Mouse (Mus musculus): ENCODE measurements around the gene 3110082J24Rik.

Gene 3110082J24Rik

GRCm38 (mm10) chr5:30105668-30106300 lies at the start of gene 3110082J24Rik:
TSS of gene 3110082J24Rik (minus strand) at chr5:30106086.
- no peak for DNase-seq

DNA sequence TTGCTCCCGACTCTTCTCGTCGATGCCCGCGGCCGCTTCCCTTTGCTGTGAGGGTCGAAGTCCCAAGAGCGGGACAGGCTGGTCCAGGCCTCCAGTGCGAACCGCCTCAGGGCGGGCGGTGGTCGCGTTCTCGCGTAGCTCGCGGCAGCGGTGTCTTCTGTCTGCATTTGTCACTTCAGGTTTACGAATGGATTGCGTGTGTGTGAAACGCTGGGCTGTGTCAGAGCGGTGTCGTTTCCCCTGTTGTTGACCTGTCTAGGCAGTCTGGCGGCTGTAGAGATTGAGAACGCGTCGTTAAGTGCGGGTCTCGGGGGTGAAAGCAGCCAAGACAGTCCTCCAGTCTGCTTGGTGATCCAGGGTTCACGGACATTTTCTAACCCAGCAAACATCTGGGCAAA lies 49.5 kb upstream of the 3110082J24Rik start:
- no peak for DNase-seq

GRCm38 (mm10) chr5:30154474-30155394 lies 48.8 kb upstream of the 3110082J24Rik start, which contains the start of the genes Hadha and Hadhb:
TSS of gene Hadha (minus strand) at chr5:30155162.
TSS of gene Hadhb (plus strand) at chr5:30155248.
- DNase-seq: peak; percentile 96

- no peak for DNase-seq
Observed at GRCm38 (mm10) chr5:30154013-30154412, 48.1 kb upstream of the 3110082J24Rik start.

GRCm38 (mm10) chr5:30153222-30153621 lies 47.3 kb upstream of the 3110082J24Rik start:
- DNase-seq: no peak

DNA sequence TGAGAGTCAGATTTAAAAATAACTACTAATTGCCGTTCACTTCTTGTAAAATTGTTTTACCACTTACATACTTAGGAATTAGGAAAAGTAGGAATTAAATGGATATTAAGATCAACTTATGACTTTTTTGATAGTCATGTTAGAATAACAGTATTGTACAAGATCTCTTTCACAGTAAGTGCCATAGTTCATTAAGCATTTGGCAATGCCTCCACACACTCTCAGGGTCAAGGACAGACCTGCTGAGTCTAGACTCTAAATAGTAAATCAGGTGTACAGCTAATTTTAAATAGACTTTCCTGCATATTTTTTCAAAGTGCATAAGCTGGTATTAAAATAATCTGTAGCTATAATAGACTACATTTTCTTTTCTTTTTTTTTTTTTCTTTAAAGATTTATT lies 46.5 kb upstream of the 3110082J24Rik start:
- DNase-seq: peak; percentile 63

DNA sequence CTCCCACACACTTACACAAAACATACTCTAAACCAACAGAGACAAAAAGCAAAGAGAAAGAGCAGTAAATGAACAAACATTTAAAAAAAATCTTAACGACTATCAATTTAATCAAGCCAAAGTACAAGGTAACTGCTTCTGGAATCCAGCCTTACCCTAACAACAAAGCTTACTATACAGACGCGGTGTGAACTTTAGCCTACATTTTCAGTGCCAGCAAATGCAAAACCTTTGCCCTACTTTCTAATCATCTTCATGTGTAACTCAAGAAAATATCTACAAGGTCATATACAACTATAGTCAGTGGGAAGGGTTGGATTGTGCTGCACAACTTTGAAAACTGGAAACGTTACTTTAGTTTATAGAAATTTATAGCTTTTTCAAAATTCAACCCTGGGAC lies 46.1 kb upstream of the 3110082J24Rik start:
- DNase-seq: peak; percentile 69

- no peak for DNase-seq
Observed at GRCm38 (mm10) chr5:30148133-30148920, 42.4 kb upstream of the 3110082J24Rik start.

DNA sequence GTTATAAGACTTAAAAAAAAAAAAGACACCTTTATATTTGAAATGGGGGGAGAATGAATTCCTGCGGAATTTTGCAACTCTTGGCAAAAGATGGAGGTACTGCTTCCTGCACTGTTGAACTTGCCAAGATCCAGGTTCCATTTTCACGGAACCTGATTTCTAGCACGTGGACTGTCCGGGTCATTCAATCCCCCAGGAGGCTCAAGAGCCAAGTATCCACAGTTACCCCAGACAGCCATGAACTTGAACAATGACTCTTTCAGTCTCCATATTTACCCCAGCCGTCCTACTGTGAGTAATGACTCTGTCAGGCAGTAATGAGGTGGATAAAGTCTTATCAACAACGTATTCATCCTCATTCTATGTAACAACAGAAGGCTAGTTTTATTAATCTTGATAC lies 40.6 kb upstream of the 3110082J24Rik start:
- no peak for DNase-seq

- DNase-seq: no peak
Observed at GRCm38 (mm10) chr5:30138193-30138592, 32.3 kb upstream of the 3110082J24Rik start.

- DNase-seq: no peak
Observed at GRCm38 (mm10) chr5:30137271-30137670, 31.4 kb upstream of the 3110082J24Rik start.

- DNase-seq: no peak
Observed at GRCm38 (mm10) chr5:30135711-30136231, 29.9 kb upstream of the 3110082J24Rik start.

GRCm38 (mm10) chr5:30132173-30132572 lies 26.3 kb upstream of the 3110082J24Rik start:
- no peak for DNase-seq

GRCm38 (mm10) chr5:30131246-30131645 lies 25.4 kb upstream of the 3110082J24Rik start:
- DNase-seq: no peak

- no peak for DNase-seq
Observed at GRCm38 (mm10) chr5:30128680-30129079, 22.8 kb upstream of the 3110082J24Rik start.

DNA sequence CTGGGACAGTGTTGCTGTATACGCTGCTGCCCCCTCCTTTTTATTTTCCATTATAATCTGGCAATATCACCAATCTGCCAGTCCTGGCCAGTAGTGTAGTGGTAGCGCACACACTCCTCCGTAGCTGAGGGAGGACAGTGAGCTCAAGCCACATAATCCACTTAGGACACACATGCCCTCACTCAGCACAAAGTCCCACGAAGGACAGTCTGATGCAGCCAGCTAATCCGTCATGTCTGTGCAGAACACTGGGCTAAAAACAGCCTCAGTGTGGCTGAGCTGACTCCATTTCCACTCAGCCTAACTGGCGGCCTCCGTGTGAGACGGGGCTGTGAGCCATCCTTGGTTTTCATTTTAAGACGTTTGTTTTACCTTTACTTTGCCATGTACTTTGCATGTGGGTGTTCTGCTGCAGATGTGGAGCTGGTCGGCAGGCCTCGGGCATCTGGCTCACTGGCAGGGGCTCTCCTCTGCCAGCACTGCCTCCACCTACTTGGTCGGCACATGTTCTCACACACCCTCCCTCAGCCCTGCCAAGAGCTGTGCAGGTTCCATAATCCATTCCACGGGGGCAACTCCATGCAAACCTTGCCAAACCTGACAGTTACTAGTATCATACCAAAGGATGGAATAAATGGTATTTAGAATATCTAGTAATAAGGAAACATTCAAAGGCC lies 22.2 kb upstream of the 3110082J24Rik start:
- DNase-seq: no peak

GRCm38 (mm10) chr5:30126756-30127155 lies 20.9 kb upstream of the 3110082J24Rik start:
- no peak for DNase-seq

GRCm38 (mm10) chr5:30125587-30125986 lies 19.7 kb upstream of the 3110082J24Rik start:
- DNase-seq: peak; percentile 36

- no peak for DNase-seq
Observed at GRCm38 (mm10) chr5:30122481-30122880, 16.6 kb upstream of the 3110082J24Rik start.

DNA sequence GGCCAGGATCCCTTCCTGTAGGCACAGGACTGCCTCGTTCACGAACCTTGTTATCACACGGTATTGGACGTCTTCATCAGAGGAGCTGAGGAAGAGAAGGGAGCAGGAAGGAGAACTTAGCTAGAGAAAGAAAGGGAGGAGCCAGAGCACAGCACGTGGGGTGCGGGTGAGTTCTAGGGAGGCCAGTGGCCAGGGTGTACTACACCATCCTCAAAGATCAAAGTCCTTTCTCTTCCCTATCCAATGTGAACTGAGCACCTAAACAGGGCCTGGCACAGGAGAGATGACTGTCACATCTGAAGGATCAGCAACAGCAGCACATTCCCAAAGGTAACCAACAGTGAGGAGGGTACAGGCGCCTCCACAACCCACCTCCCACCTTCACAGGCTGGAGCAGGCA lies 14.2 kb upstream of the 3110082J24Rik start:
- peak; percentile 75 for DNase-seq

GRCm38 (mm10) chr5:30119163-30119562 lies 13.3 kb upstream of the 3110082J24Rik start:
- peak; percentile 64 for DNase-seq

DNA sequence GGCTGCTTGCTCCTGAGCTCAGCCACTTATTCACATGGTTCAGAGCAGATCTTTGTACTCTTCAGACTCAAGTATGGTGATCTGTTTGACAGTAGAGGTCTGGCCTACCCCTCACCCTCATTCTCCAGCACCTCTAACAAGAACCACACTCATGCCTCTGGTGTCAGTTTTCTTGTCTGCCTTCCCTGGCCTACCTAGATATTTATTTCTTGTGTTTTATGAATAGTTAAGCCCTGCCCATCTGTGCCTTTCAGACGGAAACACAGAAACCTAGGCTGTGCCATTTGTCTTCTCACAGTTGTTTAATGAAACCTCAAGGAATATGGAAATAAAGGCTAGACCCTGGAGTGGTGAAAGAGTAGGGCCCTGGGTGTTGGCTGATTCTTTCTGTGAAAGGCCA lies 12.1 kb upstream of the 3110082J24Rik start:
- no peak for DNase-seq

Data from kidney, adult 9 months (tissue).